Mouse (Mus musculus) lung, postnatal 0 days (tissue): ENCODE data around the gene Rassf1. TPM values are rescaled to one million over a fixed set of nuclear protein-coding genes. Genes with fewer than 3 reads are reported as not detected.
A peak's percentile ranks its signal among the peaks of the same experiment; 100 is the strongest.

Source experiments
- ATAC-seq: fragments of 200-750 bp; cut with Nextera tagmentation; 2 replicates; pipeline ENCODE4 v1.8.0; 2017; ENCODE audit warnings: moderate library complexity
- DNase-seq: peaks from one replicate; pipeline ENCODE4 v3.0.0-alpha.2; 2016; ENCODE audit warnings: low spot score
- H3K27ac ChIP-seq: fragments of 300-500 bp; sonication (generic); 2 replicates; pipeline ENCODE4 v1.5.1; 2014; ENCODE audit warnings: antibody characterized with exemption, mild to moderate bottlenecking, low read length, mixed read lengths
- H3K27me3 ChIP-seq: fragments of 300-500 bp; sonication (generic); replicated peaks from 2 replicates; pipeline ENCODE4 v1.6.1; 2014; ENCODE audit warnings: low read length, mixed read lengths; ENCODE audit not compliant: insufficient read depth
- H3K36me3 ChIP-seq: fragments of 300-500 bp; sonication (generic); 2 replicates; pipeline ENCODE4 v1.6.1; 2014; ENCODE audit warnings: low read length, mixed read lengths; ENCODE audit not compliant: insufficient read depth
- H3K4me1 ChIP-seq: fragments of 300-500 bp; sonication (generic); 2 replicates; pipeline ENCODE4 v1.6.1; 2014; ENCODE audit warnings: antibody characterized with exemption, low read depth, low read length, mixed read lengths; ENCODE audit not compliant: insufficient read depth
- H3K4me2 ChIP-seq: fragments of 300-500 bp; sonication (generic); replicated peaks from 2 replicates; pipeline ENCODE4 v1.6.1; 2014; ENCODE audit warnings: low read depth, mild to moderate bottlenecking, low read length, moderate library complexity, mixed read lengths
- H3K4me3 ChIP-seq: fragments of 300-500 bp; sonication (generic); 2 replicates; pipeline ENCODE4 v1.5.1; 2014; ENCODE audit warnings: low read depth, low read length
- H3K9ac ChIP-seq: fragments of 300-500 bp; sonication (generic); replicated peaks from 2 replicates; pipeline ENCODE4 v1.6.1; 2014; ENCODE audit warnings: low read depth, mild to moderate bottlenecking
- H3K9me3 ChIP-seq: fragments of 300-500 bp; sonication (generic); 2 replicates; pipeline ENCODE4 v1.6.1; 2016; ENCODE audit warnings: low read length, mixed read lengths
- CTCF ChIP-seq: IDR thresholded peaks from 2 replicates; pipeline ENCODE4 v1.5.1; 2016; ENCODE audit warnings: antibody characterized with exemption, mild to moderate bottlenecking
- EP300 ChIP-seq: IDR thresholded peaks from 2 replicates; pipeline ENCODE4 v1.6.1; 2016; ENCODE audit warnings: antibody characterized with exemption, mild to moderate bottlenecking, control low read depth
- WGBS: fragments of 180-500 bp; shearing (Covaris S2); extraction: QIAGEN DNeasy Blood & Tissue Kit; methylation state at CpG from one replicate; pipeline ENCODE4 v1.1.7; 2014; 5-methylcytosine and 5-hydroxymethylcytosine counted together
- polyA plus RNA-seq: library from polyadenylated mRNA; unstranded; fragments of >200 nt; fragmentation: Nextera tagmentation; extraction: Ambion mirVana; gene quantifications from 2 replicates; pipeline ENCODE4 v1.2.1, GENCODE M21; 2015

The Rassf1 gene
- polyA plus RNA-seq, 1 experiment from 2014 or later: 86.1 TPM

DNA sequence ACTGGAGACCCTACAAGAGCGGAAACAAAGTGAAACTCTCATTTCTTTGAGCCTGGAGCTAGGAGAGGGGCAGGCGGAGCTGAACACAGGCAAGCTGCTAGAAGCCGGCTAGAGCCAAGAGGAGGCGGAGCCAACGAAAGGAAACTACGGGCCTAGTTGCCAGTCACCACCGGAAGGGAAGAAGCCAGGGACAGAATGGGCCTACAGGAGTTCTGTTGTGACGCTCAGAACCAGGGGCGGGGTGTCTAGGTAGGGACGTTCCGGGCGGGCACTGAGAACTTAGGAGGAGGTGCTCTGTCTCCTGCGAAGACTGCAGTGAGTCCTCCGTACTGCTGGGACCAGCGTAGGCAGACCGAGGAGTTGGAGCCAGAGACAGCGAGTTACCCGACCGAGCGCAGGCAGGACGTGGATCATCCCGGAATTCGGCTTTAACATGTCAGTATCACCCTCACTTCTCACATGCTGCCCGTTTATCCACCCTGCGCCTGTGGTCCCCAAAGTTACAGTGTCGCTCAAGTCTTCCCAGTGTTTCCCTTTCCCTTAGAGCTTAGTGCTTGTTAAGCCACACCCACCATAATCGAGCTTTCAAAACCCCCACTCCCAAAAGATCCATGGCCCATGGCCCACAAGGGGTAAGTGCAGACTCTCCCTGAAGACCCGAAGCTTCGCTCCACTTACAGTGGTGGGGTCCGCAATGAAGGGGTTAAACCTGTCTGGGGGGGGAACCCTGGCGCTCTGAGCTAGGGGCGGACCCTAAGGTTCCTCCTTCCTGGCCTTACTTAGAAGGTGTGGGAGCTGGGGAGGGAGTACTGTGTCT, 29.4 kb downstream of the Rassf1 start, which contains the start of gene Hyal3:
Gene Hyal3, plus strand, starts transcription at position 318 of the 817 bp plus-strand sequence.
- Histone ChIP-seq H3K4me2 (peak within 1 kb of the TSS; percentile 74), H3K9me3 (no peaks in the 10 kb centered on the region), H3K27me3 (no peaks in the 10 kb centered on the region), H3K27ac (peak within 1 kb of the TSS; percentile 97), H3K4me3 (peak within 1 kb of the TSS; percentile 60), H3K4me1 (peaks cover 6% of the 10 kb centered on the region), H3K9ac (peak within 1 kb of the TSS; percentile 85), H3K36me3 (no peaks in the 10 kb centered on the region)
- WGBS: under 1% methylated on average over 32 of the region's 32 CpGs
- peak; percentile 82 for TF ChIP-seq EP300
- no peak for TF ChIP-seq CTCF
- DNase-seq: peak; percentile 98
- peak; percentile 87 for ATAC-seq

DNA sequence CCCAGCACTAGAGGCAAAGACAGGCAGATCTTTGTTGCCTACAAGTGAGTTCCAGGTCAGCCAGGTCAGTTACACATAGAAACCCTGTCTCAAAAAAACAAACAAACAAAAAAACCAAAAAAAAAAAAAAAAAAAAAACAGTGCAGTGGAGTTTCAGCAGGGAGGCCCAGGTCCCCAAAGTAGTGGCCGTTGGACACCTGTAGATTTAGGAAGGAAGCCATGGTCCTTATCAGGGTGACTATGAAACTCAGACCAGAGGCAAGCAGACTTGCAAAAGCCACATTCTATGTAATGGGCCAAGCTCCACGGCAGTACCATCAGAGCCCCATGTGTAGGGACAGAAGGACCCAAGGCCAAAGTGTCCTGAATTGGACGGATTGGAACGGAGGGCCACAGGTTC, 30.2 kb downstream of the Rassf1 start:
- Histone ChIP-seq H3K4me2 (peak overlapping the region; percentile 74), H3K4me1 (peaks cover 4% of the 10 kb centered on the region), H3K9me3 (no peaks in the 10 kb centered on the region), H3K27ac (peak overlapping the region; percentile 97), H3K27me3 (no peaks in the 10 kb centered on the region), H3K4me3 (peak overlapping the region; percentile 60), H3K9ac (peak overlapping the region; percentile 85), H3K36me3 (no peaks in the 10 kb centered on the region)
- no peak for ATAC-seq
- no peak for TF ChIP-seq EP300
- no peak for TF ChIP-seq CTCF
- 60% methylated on average over 4 of the region's 4 CpGs for WGBS
- DNase-seq: no peak

DNA sequence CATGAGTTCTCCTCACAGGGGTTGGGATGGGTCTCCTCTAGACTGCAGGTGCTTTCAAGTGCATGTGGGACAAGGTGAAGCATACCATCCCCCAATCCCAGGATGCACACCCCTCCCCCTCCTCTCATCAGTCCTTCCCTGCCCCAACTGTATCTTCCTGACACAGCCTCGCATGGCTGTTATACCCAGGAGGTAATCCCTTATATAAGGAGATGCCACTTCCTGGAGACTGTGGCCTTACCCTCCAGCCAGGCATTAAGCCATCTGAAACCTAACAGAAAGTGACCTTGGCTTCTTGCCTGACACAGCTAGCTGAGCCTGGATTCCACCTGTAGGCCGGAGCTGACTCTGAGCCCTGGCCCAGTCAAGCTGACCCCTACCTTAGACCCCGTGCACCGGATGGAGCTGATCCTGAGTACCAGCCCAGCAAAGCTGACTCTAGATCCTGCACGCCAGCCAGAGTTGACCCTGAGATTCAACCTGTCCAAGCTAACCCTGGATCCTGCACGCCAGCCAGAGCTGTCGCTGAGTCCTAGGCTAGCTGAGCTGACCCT, 31.2 kb downstream of the Rassf1 start:
- WGBS: 83% methylated on average over 7 of the region's 7 CpGs

DNA sequence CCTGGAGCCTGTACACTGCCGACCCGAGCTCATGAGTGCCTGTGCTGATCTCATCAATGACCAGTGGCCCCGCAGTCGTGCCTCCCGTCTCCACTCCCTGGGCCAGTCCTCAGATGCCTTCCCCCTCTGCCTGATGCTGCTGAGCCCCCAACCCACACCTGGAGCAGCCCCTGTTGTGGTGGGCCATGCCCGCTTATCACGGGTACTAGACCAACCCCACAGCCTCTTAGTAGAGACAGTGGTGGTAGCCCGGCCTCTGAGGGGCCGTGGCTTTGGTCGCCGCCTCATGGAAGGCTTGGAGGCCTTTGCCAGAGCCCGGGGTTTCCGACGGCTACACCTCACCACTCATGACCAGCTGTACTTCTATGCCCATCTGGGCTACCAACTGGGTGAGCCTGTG, 31.8 kb downstream of the Rassf1 start:
- TF ChIP-seq EP300 (no peak), CTCF (no peak)
- no peak overlapping the region for H3K4me2 ChIP-seq
- no peak overlapping the region for H3K4me3 ChIP-seq
- no peak for ATAC-seq
- H3K36me3 ChIP-seq: no peaks in the 10 kb centered on the region
- H3K4me1 ChIP-seq: peaks cover 7% of the 10 kb centered on the region
- H3K9ac ChIP-seq: no peak overlapping the region
- no peak overlapping the region for H3K27ac ChIP-seq
- DNase-seq: no peak
- H3K27me3 ChIP-seq: no peaks in the 10 kb centered on the region
- WGBS: 90% methylated on average over 14 of the region's 14 CpGs
- H3K9me3 ChIP-seq: no peaks in the 10 kb centered on the region

More for the DNA sequence above, 31.2 kb downstream of the Rassf1 start:
- no peak for TF ChIP-seq CTCF
- Histone ChIP-seq H3K4me2 (no peak overlapping the region), H3K9ac (no peak overlapping the region), H3K4me1 (peaks cover 4% of the 10 kb centered on the region), H3K4me3 (no peak overlapping the region), H3K27ac (no peak overlapping the region), H3K9me3 (no peaks in the 10 kb centered on the region), H3K36me3 (no peaks in the 10 kb centered on the region), H3K27me3 (no peaks in the 10 kb centered on the region)
- ATAC-seq: no peak
- no peak for DNase-seq

DNA sequence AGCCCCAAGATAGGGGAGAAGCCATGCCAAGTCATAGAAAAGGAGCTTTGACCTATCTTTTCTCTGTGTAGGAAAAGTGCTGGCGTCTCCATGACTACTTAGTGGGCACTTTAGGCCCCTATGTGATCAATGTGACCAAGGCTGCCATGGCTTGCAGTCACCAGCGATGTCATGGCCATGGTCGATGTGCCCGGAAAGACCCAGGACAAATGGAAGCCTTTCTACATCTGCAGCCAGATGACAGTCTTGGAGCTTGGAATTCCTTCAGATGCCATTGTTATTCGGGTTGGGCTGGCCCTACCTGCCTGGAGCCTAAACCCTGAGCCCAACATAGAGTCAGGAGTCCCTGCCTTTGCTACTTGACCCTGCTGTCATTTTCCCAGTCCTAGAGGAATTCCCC, 35.1 kb downstream of the Rassf1 start:
- Histone ChIP-seq H3K27ac (no peak overlapping the region), H3K9me3 (no peaks in the 10 kb centered on the region), H3K36me3 (peaks cover 10% of the 10 kb centered on the region), H3K4me2 (no peak overlapping the region), H3K4me1 (peaks cover 15% of the 10 kb centered on the region), H3K4me3 (no peak overlapping the region), H3K27me3 (no peaks in the 10 kb centered on the region), H3K9ac (no peak overlapping the region)
- WGBS: 86% methylated on average over 5 of the region's 5 CpGs
- no peak for ATAC-seq
- TF ChIP-seq EP300 (no peak), CTCF (no peak)
- no peak for DNase-seq

DNA sequence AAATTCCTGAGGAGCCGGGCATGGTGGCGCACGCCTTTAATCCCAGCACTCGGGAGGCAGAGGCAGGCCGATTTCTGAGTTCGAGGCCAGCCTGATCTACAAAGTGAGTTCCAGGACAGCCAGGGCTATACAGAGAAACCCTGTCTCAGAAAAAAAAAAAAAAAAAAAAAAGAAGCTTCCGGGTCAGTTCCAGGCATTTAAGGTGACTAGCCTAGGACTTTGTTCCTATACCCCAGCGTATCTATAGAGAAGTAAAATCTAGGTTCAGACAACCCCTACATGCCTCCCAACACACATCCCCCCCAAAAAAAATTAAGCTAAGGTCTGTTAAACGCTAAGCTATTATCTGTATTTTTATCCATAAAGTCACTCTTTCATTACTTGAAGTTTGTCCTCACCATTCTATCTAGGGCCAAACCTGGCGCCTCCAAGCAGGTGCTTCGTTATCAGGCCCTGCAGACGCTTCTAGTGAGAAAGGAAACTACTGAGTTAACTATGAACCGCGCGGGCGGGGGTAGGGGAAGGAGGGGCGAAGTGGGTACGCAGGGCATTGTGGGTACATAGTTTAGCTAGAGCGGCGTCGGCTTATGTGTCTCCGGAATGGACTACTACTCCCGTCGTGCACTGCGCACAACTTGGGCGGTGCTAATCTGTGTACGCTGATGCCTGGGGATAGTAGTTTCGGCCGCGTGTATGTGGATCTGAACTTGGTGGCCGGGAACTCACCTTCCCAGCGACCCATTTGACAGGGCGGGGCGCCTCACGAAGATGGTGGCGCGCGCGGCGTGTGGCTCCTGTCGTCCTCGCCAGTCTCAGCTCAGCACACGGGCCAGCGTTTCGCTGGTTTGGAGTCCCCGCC, 35.8 kb downstream of the Rassf1 start, which contains the start of gene Ifrd2:
Gene Ifrd2, plus strand, starts transcription at position 669 of the 859 bp plus-strand sequence.
- Histone ChIP-seq H3K9ac (peak within 1 kb of the TSS; percentile 58), H3K27ac (0 out of 2 replicates have a peak within 1 kb of the TSS, but pooled peaks have one; percentile 26), H3K36me3 (peaks cover 14% of the 10 kb centered on the region), H3K9me3 (no peaks in the 10 kb centered on the region), H3K27me3 (no peaks in the 10 kb centered on the region), H3K4me1 (peaks cover 15% of the 10 kb centered on the region), H3K4me3 (peak within 1 kb of the TSS; percentile 62), H3K4me2 (peak within 1 kb of the TSS; percentile 84)
- DNase-seq (peak; percentile 99), ATAC-seq (peak; percentile 97)
- peak; percentile 61 for TF ChIP-seq EP300
- no peak for TF ChIP-seq CTCF
- WGBS: 9% methylated on average over 45 of the region's 46 CpGs
